In the genomic region with DNA sequence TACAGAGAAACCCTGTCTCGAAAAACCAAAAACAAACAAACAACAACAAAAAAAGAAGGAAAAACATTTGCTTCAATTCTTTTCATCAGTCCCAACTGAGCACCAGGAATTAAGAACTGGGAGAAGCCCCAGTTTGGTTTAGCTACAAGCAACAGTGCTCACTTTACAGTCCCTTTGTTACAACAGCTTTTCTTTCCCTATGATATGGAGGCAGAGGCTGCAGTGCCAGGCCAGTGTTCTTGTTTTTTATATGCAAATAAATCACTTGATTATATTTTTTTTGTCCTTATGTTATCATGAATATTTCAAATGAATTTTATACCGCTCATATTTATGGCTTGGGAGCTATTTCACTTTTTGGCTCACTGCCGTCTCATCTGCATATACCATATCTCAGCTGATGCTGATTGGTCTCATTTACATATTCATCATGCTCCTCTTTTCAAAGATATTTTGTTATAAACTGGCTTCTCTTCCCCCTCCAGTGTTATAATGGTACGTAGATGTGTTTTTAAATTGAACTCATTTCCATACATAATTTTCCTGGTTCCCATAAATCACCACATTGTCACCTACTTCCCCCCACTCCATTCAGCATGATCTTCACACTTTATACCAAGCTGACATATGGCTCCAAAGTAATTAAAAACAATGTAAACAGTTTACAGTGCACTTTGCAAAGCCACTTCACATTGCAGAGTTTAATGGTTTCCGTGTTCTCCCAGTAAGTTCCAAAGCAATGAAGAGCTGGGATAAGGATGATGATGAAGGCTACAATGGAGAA, we compare ENCODE assay signal across 19 mouse cellular contexts.
DNase-seq lines count a peak whose midpoint lies in the region; ATAC-seq lines count a peak whose summit lies in the region.
"Had no signal": no experiment of that assay in that cellular context is flagged by ENCODE, and none has a peak within 500 bp of the region (broad histone marks: within the 10 kb centered on the region; RNA-seq: fewer than 3 reads in every experiment).

No protein-coding gene starts in this region.

- ATAC-seq in forebrain, embryonic 12.5 days (ENCODE audit: low FRiP score): peak; percentile 46; the same call in 1 of the 2 replicates
- no peak for ATAC-seq in forebrain, embryonic 11.5 days (replicated peaks; ENCODE audit: low FRiP score)
- peak; percentile 69 for ATAC-seq in neural tube, embryonic 14.5 days (ENCODE audit: low read depth)

- DNase-seq in forebrain, embryonic 11.5 days (ENCODE audit: low spot score): no peak
- DNase-seq in layer of hippocampus, adult 9-11 months: peak; percentile 8
- no peak for DNase-seq in layer of hippocampus, postnatal 10 days (ENCODE audit: low spot score in 2 of 2)
- DNase-seq in brain, embryonic 18.5 days (ENCODE audit: low read depth, low spot score): peak; percentile 51
- DNase-seq in ovary, postnatal 14 days (ENCODE audit: low spot score): no peak
- DNase-seq: adrenal gland, postnatal 14 days; cerebellum, adult 11 months; cerebellum, postnatal 10 days; gastrocnemius, adult 2 months; heart, postnatal 36 days; kidney, adult 18-20 months; lung, postnatal 4 days; thymus, adult 18-20 months; thymus, postnatal 36 days had no signal

- no peaks in the 10 kb centered on the region for H3K9me3 ChIP-seq in forebrain, embryonic 12.5 days
- H3K9me3 ChIP-seq in forebrain, embryonic 11.5 days (ENCODE audit: control insufficient read depth, low read length): no peaks in the 10 kb centered on the region
- H3K9me3 ChIP-seq in neural tube, embryonic 14.5 days (ENCODE audit: control insufficient read depth, low read length): no peaks in the 10 kb centered on the region
- H3K9me3 ChIP-seq: heart, embryonic 15.5 days; stomach, embryonic 15.5 days had no signal

- no peak overlapping the region for H3K4me2 ChIP-seq in forebrain, embryonic 12.5 days
- no peak overlapping the region for H3K4me2 ChIP-seq in forebrain, embryonic 11.5 days (ENCODE audit: low read depth, low read length, severe bottlenecking)
- no peak overlapping the region for H3K4me2 ChIP-seq in neural tube, embryonic 14.5 days (ENCODE audit: low read depth, low read length)
- H3K4me2 ChIP-seq: heart, embryonic 15.5 days; stomach, embryonic 15.5 days had no signal

- WGBS in forebrain, embryonic 12.5 days: 78% methylated on average over 5 of the region's 5 CpGs
- 84% methylated on average over 5 of the region's 5 CpGs for WGBS in forebrain, embryonic 11.5 days
- WGBS in neural tube, embryonic 14.5 days: 60% methylated on average over 5 of the region's 5 CpGs

- no peak overlapping the region for H3K27ac ChIP-seq in forebrain, embryonic 12.5 days
- no peak overlapping the region for H3K27ac ChIP-seq in forebrain, embryonic 11.5 days (ENCODE audit: low read depth, low read length)
- no peak overlapping the region for H3K27ac ChIP-seq in neural tube, embryonic 14.5 days (ENCODE audit: low read depth, low read length)
- H3K27ac ChIP-seq: gastrocnemius, adult 2 months; heart, embryonic 15.5 days; kidney, postnatal 0 days; stomach, embryonic 15.5 days had no signal

- no peak overlapping the region for H3K9ac ChIP-seq in forebrain, embryonic 12.5 days
- no peak overlapping the region for H3K9ac ChIP-seq in forebrain, embryonic 11.5 days (ENCODE audit: low read length)
- H3K9ac ChIP-seq in neural tube, embryonic 14.5 days (replicated peaks; ENCODE audit: low read depth, low read length): no peak overlapping the region
- H3K9ac ChIP-seq: heart, embryonic 15.5 days; stomach, embryonic 15.5 days had no signal

- no peaks in the 10 kb centered on the region for H3K27me3 ChIP-seq in forebrain, embryonic 12.5 days
- no peaks in the 10 kb centered on the region for H3K27me3 ChIP-seq in forebrain, embryonic 11.5 days (ENCODE audit: control insufficient read depth, insufficient read depth, low read length)
- no peaks in the 10 kb centered on the region for H3K27me3 ChIP-seq in neural tube, embryonic 14.5 days (ENCODE audit: control insufficient read depth, insufficient read depth, low read length)
- H3K27me3 ChIP-seq: heart, embryonic 15.5 days; stomach, embryonic 15.5 days had no signal

- H3K4me1 ChIP-seq in forebrain, embryonic 12.5 days: no peaks in the 10 kb centered on the region
- no peaks in the 10 kb centered on the region for H3K4me1 ChIP-seq in forebrain, embryonic 11.5 days (replicated peaks; ENCODE audit: control insufficient read depth, insufficient read depth, low read length)
- H3K4me1 ChIP-seq in neural tube, embryonic 14.5 days (ENCODE audit: control insufficient read depth, insufficient read depth, low read length): no peaks in the 10 kb centered on the region
- H3K4me1 ChIP-seq: heart, embryonic 15.5 days; stomach, embryonic 15.5 days had no signal

- H3K4me3 ChIP-seq in forebrain, embryonic 12.5 days (replicated peaks): no peak overlapping the region
- H3K4me3 ChIP-seq in forebrain, embryonic 11.5 days (ENCODE audit: low read depth, low read length): no peak overlapping the region
- H3K4me3 ChIP-seq in neural tube, embryonic 14.5 days (ENCODE audit: low read depth, low read length): no peak overlapping the region
- H3K4me3 ChIP-seq: gastrocnemius, adult 2 months; heart, embryonic 15.5 days; stomach, embryonic 15.5 days had no signal

- H3K36me3 ChIP-seq in forebrain, embryonic 12.5 days (replicated peaks): no peaks in the 10 kb centered on the region
- no peaks in the 10 kb centered on the region for H3K36me3 ChIP-seq in forebrain, embryonic 11.5 days (ENCODE audit: control insufficient read depth, insufficient read depth, low read length)
- no peaks in the 10 kb centered on the region for H3K36me3 ChIP-seq in neural tube, embryonic 14.5 days (ENCODE audit: control insufficient read depth, insufficient read depth, low read length)
- H3K36me3 ChIP-seq: heart, embryonic 15.5 days; stomach, embryonic 15.5 days had no signal

Comparison
In these comparisons a context has a peak if more than half of its experiments do, and no peak if none do; other contexts are left out.
1. DNase-seq: peak in layer of hippocampus, adult 9-11 months (single experiment) and brain, embryonic 18.5 days (single experiment); none in forebrain, embryonic 11.5 days (single experiment), layer of hippocampus, postnatal 10 days (0 of 2) and ovary, postnatal 14 days (single experiment).